Mouse (Mus musculus): ENCODE results near the gene Atp2b2. TPM values are rescaled to one million over a fixed set of nuclear protein-coding genes. Genes with fewer than 3 reads are reported as not detected.

The Atp2b2 gene
- total RNA-seq, 2 experiments from 2014 or later: 0.10 to 0.28 TPM

DNA sequence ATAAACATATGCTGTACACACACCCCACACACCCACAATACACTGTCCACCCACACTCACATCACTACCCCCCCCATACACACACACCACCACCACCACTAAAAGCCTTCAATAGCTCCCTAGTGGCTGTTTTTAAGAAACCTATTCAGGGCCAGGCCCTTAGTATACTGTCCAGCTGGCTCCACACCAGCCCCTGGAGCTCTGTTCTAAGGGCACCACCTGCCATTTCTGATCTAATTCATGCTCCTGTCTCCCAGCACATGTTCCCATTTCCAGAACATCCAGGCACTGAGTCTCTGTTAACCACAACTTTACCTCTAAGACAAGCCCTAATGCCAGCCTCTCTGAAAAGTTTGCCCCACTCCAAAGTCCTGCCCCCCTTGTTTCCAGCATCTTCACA, 186.8 kb downstream of the Atp2b2 start:
- intact Hi-C loops (cut with DNase I): no loop called here
- Histone ChIP-seq H3K4me3 (no peak overlapping the region), H3K27ac (no peak overlapping the region)
- no peak for DNase-seq
- no peak for TF ChIP-seq CTCF (IDR thresholded peaks at IDR 0.05)

DNA sequence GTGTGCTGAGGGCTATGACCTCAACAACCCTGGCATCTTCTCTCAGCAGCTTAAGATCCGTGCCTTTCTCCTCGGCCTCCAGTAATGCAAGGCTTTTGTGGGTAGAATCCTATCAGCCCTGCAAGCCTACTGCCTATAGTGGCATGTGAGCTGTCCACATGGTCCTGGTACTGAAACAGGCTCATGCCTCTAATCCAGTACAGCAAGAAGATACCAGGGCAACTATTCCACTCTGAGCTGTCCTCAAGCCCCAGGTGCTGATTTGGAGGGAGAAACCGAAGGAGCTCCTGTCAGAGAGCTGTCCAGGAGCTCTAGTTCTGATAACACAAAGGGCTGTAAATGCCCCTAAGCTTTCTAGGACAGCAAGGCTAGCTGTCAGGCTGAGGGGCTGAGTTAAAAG, 190.1 kb downstream of the Atp2b2 start:
- intact Hi-C loops (cut with DNase I): no loop called here
- no peak overlapping the region for H3K4me3 ChIP-seq
- TF ChIP-seq CTCF (IDR thresholded peaks at IDR 0.05): no peak
- DNase-seq: peak; percentile 52
- no peak overlapping the region for H3K27ac ChIP-seq

- Histone ChIP-seq H3K4me3 (no peak overlapping the region), H3K27ac (no peak overlapping the region)
- intact Hi-C loops (cut with DNase I): no loop called here
- no peak for DNase-seq
- no peak for TF ChIP-seq CTCF (IDR thresholded peaks at IDR 0.05)
Observed at GRCm38 (mm10) chr6:113849819-113850218, 192.6 kb downstream of the Atp2b2 start.

DNA sequence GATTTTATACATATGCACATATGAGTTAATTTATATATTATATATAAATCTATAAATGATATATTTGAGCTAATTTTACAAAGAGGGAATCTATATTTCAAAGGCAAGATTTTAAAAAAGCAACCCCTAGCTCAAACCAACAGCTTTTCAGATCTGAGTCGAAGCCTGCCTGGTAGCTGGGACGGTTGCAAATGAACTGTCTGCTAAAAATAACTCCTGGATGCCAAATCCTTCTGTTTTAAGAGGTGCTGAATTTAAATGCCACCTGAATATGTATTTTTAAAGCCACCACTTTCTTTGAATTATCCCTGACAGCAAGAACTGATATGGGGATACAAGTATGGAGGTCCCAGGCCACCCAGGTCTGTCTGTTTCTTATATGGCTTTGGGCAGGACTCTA, 193.8 kb downstream of the Atp2b2 start:
- Histone ChIP-seq H3K27ac (no peak overlapping the region), H3K4me3 (no peak overlapping the region)
- DNase-seq: no peak
- no peak for TF ChIP-seq CTCF (IDR thresholded peaks at IDR 0.05)
- intact Hi-C loops (cut with DNase I): no loop called here

DNA sequence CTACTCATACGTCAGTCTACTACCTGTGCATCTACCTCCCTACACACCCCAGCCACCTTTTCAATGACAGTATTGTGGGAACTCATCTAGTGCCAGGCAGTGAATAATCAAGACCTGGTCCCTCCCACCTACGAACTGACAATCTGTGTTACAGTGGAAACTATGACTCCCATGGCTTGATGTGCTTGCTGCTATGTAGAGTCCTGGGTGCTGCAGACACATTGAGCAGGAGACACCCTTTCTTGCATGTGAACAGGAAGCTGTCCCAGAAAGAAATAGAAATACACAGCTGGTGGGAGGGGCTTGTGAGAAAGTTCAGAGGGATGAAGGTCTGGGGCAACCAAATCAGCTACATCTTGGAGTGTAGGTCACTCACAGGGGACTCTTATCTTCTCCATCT, 195.3 kb downstream of the Atp2b2 start:
- no peak for TF ChIP-seq CTCF (IDR thresholded peaks at IDR 0.05)
- H3K27ac ChIP-seq: no peak overlapping the region
- no peak overlapping the region for H3K4me3 ChIP-seq
- DNase-seq: no peak
- intact Hi-C loops (cut with DNase I): no loop called here

DNA sequence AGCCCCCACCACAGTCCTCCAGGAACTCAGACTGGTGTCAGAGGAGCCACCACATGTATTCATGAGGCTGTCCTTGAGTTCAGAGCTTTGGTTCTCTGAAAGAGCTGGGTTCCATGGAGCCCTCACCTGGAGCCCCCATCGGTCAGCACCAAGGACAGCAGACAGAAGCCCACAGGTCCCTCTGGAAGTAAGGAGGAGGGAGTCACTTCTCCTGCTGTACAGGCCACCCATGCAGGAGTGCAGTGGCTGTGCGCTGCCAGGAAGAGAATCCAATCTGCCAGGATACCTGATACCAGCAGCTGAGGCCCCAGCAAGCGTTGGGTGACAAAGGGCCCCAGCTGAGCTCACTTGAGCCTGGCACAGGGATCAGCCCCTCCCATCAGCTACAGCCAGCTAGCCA, 199.2 kb downstream of the Atp2b2 start:
- Histone ChIP-seq H3K27ac (no peak overlapping the region), H3K4me3 (no peak overlapping the region)
- intact Hi-C loops (cut with DNase I): no loop called here
- no peak for TF ChIP-seq CTCF (IDR thresholded peaks at IDR 0.05)
- no peak for DNase-seq

DNA sequence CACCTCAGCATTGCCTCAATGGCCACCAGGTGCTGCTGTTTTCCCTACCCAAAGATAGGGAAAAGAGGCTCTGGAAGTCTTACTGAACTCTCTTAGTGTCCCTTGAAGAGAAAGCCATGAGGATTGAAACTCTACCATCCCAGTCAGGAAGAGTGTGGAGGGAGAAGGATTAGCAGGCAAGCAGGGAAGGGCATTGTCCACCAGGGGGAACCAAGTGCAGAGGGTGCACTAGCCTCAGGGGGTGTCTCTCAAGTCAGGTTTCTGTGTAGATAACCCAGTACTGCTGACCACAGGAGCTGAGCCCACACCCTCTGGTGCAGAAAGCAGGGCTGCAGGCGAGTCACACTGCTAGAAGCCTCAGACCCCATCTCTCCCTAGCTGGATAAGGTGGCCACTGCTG, 203.9 kb downstream of the Atp2b2 start:
- Histone ChIP-seq H3K27ac (no peak overlapping the region), H3K4me3 (no peak overlapping the region)
- intact Hi-C loops (cut with DNase I): no loop called here
- no peak for DNase-seq
- no peak for TF ChIP-seq CTCF (IDR thresholded peaks at IDR 0.05)

DNA sequence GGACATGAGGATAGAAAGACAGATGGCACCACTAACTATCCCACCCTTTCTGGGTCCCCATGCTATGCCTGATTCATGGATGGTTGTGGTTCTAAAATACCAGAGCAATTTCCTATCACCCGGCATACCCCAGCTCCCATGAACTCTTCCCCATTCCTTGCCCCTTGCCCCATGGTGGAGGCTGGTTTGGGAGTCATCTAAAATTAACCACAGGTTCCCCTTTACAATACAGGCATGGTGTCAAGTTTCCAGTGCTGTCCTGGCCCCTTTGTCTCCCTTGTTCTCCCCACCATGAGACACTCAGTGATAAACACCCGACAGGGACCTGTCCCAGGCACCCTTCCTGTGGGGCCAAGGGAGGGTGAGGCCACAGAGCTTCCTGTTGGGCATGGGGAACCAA, 204.7 kb downstream of the Atp2b2 start:
- DNase-seq: no peak
- Histone ChIP-seq H3K4me3 (no peak overlapping the region), H3K27ac (no peak overlapping the region)
- intact Hi-C loops (cut with DNase I): no loop called here
- no peak for TF ChIP-seq CTCF (IDR thresholded peaks at IDR 0.05)

- intact Hi-C loops (cut with DNase I): no loop called here
- no peak overlapping the region for H3K27ac ChIP-seq
Observed at GRCm38 (mm10) chr6:113836545-113836944, 205.9 kb downstream of the Atp2b2 start.

GRCm38 (mm10) chr6:113830463-113830862, 211.9 kb downstream of the Atp2b2 start:
- no peak overlapping the region for H3K4me3 ChIP-seq
- no peak for DNase-seq
- H3K27ac ChIP-seq: no peak overlapping the region
- intact Hi-C loops (cut with DNase I): no loop called here
- no peak for TF ChIP-seq CTCF (IDR thresholded peaks at IDR 0.05)

More at GRCm38 (mm10) chr6:113836545-113836944, 205.9 kb downstream of the Atp2b2 start:
- no peak for DNase-seq
- no peak for TF ChIP-seq CTCF (IDR thresholded peaks at IDR 0.05)
- H3K4me3 ChIP-seq: no peak overlapping the region

DNA sequence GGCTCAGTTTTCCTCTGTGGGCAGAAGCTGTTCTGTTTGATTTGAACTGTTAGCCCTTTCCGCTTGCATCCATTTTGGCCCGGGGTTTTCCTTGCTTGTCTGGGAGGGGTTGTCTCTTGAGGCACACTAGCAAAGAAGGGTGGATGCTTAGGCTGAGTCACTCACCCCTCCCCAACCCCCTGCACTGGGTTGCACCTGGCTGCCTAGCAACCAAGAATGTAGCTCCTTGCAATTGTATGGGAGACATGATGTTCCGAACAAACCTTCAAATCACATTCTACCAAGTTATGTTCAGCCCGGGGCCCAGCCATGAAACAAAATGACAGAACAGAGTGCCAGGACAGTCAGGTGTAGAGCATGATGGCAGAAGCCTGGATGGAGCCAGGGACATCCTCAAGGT, 215.1 kb downstream of the Atp2b2 start:
- DNase-seq: no peak
- Histone ChIP-seq H3K4me3 (no peak overlapping the region), H3K27ac (no peak overlapping the region)
- no peak for TF ChIP-seq CTCF (IDR thresholded peaks at IDR 0.05)
- intact Hi-C loops (cut with DNase I): no loop called here

GRCm38 (mm10) chr6:113822417-113822816, 220.0 kb downstream of the Atp2b2 start:
- Histone ChIP-seq H3K27ac (no peak overlapping the region), H3K4me3 (no peak overlapping the region)
- DNase-seq: no peak
- peak; percentile 59 for TF ChIP-seq CTCF (IDR thresholded peaks at IDR 0.05)
- intact Hi-C loops (cut with DNase I): no loop called here

GRCm38 (mm10) chr6:113816690-113817089, 225.7 kb downstream of the Atp2b2 start:
- Histone ChIP-seq H3K27ac (no peak overlapping the region), H3K4me3 (no peak overlapping the region)
- no peak for TF ChIP-seq CTCF (IDR thresholded peaks at IDR 0.05)
- DNase-seq: no peak
- intact Hi-C loops (cut with DNase I): no loop called here

DNA sequence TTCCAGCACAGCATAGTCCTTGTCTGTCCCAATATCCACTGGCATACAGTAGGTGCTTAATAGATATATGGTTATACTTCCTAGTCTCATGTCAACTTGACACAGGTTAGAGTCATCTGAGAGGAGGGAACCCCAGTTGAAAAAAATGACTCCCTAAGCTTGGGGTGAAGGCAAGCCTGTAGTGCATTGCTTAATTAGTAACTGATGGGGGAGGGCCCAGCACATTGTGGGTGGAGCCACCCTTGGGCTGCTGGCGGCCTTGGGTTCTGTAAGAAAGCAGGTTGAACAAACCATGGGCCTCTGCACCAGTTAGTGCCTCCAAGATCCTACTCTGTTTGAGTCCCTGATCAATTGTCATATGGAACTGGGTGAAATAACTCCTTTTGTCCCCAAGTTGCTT, 231.0 kb downstream of the Atp2b2 start:
- H3K4me3 ChIP-seq: no peak overlapping the region
- intact Hi-C loops (cut with DNase I): no loop called here
- no peak overlapping the region for H3K27ac ChIP-seq
- no peak for TF ChIP-seq CTCF (IDR thresholded peaks at IDR 0.05)
- DNase-seq: no peak

GRCm38 (mm10) chr6:113810667-113811066, 231.7 kb downstream of the Atp2b2 start:
- no peak for TF ChIP-seq CTCF (IDR thresholded peaks at IDR 0.05)
- intact Hi-C loops (cut with DNase I): no loop called here
- Histone ChIP-seq H3K4me3 (no peak overlapping the region), H3K27ac (no peak overlapping the region)
- no peak for DNase-seq

Data from gastrocnemius, adult 2 months (tissue).